ENCODE assay signal across 16 mouse cellular contexts in the genomic region with DNA sequence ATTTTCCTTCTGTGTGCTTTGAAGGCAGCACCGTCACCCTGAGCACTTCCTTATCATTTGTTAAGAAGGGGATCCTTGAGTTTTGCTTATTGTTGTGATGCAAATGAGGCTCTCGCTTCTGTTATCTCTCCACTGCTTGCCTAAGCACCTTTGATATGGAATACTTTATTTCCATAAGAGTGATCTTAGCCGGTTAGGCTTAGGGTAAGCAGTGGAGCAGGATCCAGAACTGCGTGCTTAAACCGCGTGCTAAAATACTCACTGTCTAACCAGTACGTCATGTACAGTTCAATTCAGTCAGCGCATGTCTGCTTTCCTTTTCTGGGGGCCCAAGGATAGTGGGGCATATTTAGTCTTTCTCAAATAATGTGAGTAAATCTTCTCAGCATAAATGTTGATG. TPM values are rescaled to one million over a fixed set of nuclear protein-coding genes. Genes with fewer than 3 reads are reported as not detected.
DNase-seq lines count a peak whose midpoint lies in the region; ATAC-seq and TF ChIP-seq lines count a peak whose summit lies in the region.
"Had no signal": no experiment of that assay in that cellular context is flagged by ENCODE, and none has a peak within 500 bp of the region (broad histone marks: within the 10 kb centered on the region; RNA-seq: fewer than 3 reads in every experiment).

No protein-coding gene starts in this region.

- no peak overlapping the region for H3K27ac ChIP-seq in limb, embryonic 13.5 days
- no peak overlapping the region for H3K27ac ChIP-seq in limb, embryonic 10.5 days
- H3K27ac ChIP-seq in forebrain, embryonic 12.5 days = no peak overlapping the region
- H3K27ac ChIP-seq in hindbrain, postnatal 0 days = no peak overlapping the region
- H3K27ac ChIP-seq in neural tube, embryonic 14.5 days (ENCODE audit: low read depth, low read length) = no peak overlapping the region
- H3K27ac ChIP-seq: heart, embryonic 10.5 days; liver, embryonic 15.5 days had no signal

- no peak for ATAC-seq in limb, embryonic 13.5 days (ENCODE audit: low FRiP score, low read depth)
- no peak for ATAC-seq in forebrain, embryonic 12.5 days (ENCODE audit: low FRiP score)
- peak; percentile 50; the same call in 1 of the 2 replicates for ATAC-seq in hindbrain, postnatal 0 days
- ATAC-seq in neural tube, embryonic 14.5 days (ENCODE audit: low read depth) = peak; percentile 42; the same call in 1 of the 2 replicates
- ATAC-seq: inflammation-experienced regulatory T-cells, adult 6 months had no signal

- peak overlapping the region; percentile 30 for H3K4me2 ChIP-seq in limb, embryonic 13.5 days (replicated peaks)
- peak overlapping the region; percentile 41 for H3K4me2 ChIP-seq in forebrain, embryonic 12.5 days
- peak overlapping the region; percentile 65 for H3K4me2 ChIP-seq in hindbrain, postnatal 0 days (ENCODE audit: low read depth, low read length)
- peak overlapping the region; percentile 64 for H3K4me2 ChIP-seq in neural tube, embryonic 14.5 days (ENCODE audit: low read depth, low read length)
- H3K4me2 ChIP-seq: liver, embryonic 15.5 days had no signal

- H3K4me3 ChIP-seq in limb, embryonic 13.5 days = no peak overlapping the region
- H3K4me3 ChIP-seq in limb, embryonic 10.5 days = no peak overlapping the region
- H3K4me3 ChIP-seq in forebrain, embryonic 12.5 days (replicated peaks) = peak overlapping the region; percentile 19
- H3K4me3 ChIP-seq in hindbrain, postnatal 0 days (ENCODE audit: low read length) = peak overlapping the region; percentile 31
- H3K4me3 ChIP-seq in neural tube, embryonic 14.5 days (ENCODE audit: low read depth, low read length) = peak overlapping the region; percentile 64
- H3K4me3 ChIP-seq: heart, embryonic 10.5 days; liver, embryonic 15.5 days had no signal

- peaks cover 11% of the 10 kb centered on the region for H3K4me1 ChIP-seq in limb, embryonic 13.5 days
- peaks cover 26% of the 10 kb centered on the region; the same call in 1 of the 2 replicates for H3K4me1 ChIP-seq in limb, embryonic 10.5 days
- H3K4me1 ChIP-seq in forebrain, embryonic 12.5 days = peaks cover 23% of the 10 kb centered on the region
- peaks cover 4% of the 10 kb centered on the region; the same call in 1 of the 2 replicates for H3K4me1 ChIP-seq in hindbrain, postnatal 0 days (ENCODE audit: insufficient read depth, low read length)
- H3K4me1 ChIP-seq in neural tube, embryonic 14.5 days (ENCODE audit: control insufficient read depth, insufficient read depth, low read length) = 0 out of 2 replicates have a peak, but pooled peaks cover 9% of the 10 kb centered on the region
- H3K4me1 ChIP-seq: heart, embryonic 10.5 days had no signal

- no peaks in the 10 kb centered on the region for H3K9me3 ChIP-seq in limb, embryonic 13.5 days
- H3K9me3 ChIP-seq in limb, embryonic 10.5 days (replicated peaks) = no peaks in the 10 kb centered on the region
- H3K9me3 ChIP-seq in forebrain, embryonic 12.5 days = no peaks in the 10 kb centered on the region
- no peaks in the 10 kb centered on the region for H3K9me3 ChIP-seq in hindbrain, postnatal 0 days (ENCODE audit: low read length)
- no peaks in the 10 kb centered on the region for H3K9me3 ChIP-seq in neural tube, embryonic 14.5 days (ENCODE audit: control insufficient read depth, low read length)
- H3K9me3 ChIP-seq: heart, embryonic 10.5 days; liver, embryonic 15.5 days had no signal

- intact Hi-C loops in heart, postnatal 14 days (cut with DNase I) = no loop called here

- H3K36me3 ChIP-seq in limb, embryonic 13.5 days = no peaks in the 10 kb centered on the region
- 0 out of 2 replicates have a peak, but pooled peaks cover 4% of the 10 kb centered on the region for H3K36me3 ChIP-seq in limb, embryonic 10.5 days
- H3K36me3 ChIP-seq in forebrain, embryonic 12.5 days (replicated peaks) = no peaks in the 10 kb centered on the region
- H3K36me3 ChIP-seq in hindbrain, postnatal 0 days (ENCODE audit: insufficient read depth, low read length) = no peaks in the 10 kb centered on the region
- no peaks in the 10 kb centered on the region for H3K36me3 ChIP-seq in neural tube, embryonic 14.5 days (ENCODE audit: control insufficient read depth, insufficient read depth, low read length)
- H3K36me3 ChIP-seq: heart, embryonic 10.5 days; liver, embryonic 15.5 days had no signal

- 45% methylated on average over 8 of the region's 8 CpGs for WGBS in limb, embryonic 13.5 days
- 53% methylated on average over 8 of the region's 8 CpGs for WGBS in limb, embryonic 10.5 days
- WGBS in forebrain, embryonic 12.5 days = 34% methylated on average over 8 of the region's 8 CpGs
- 33% methylated on average over 8 of the region's 8 CpGs for whole genome bisulfite sequencing in hindbrain, postnatal 0 days
- WGBS in neural tube, embryonic 14.5 days = 36% methylated on average over 8 of the region's 8 CpGs

- DNase-seq in limb, embryonic 10.5 days (ENCODE audit: low spot score) = no peak
- DNase-seq in hindbrain, postnatal 0 days (ENCODE audit: low spot score) = peak; percentile 42
- no peak for DNase-seq in kidney, postnatal 36 days
- no peak for DNase-seq in right cerebral cortex, postnatal 4 days
- no peak for DNase-seq in heart, postnatal 14 days
- DNase-seq: cerebellum, adult 9-11 months; gastrocnemius, postnatal 14 days; kidney, postnatal 10 days; right cerebral cortex, postnatal 14 days; thymus, postnatal 36 days had no signal

- no peak overlapping the region for H3K9ac ChIP-seq in limb, embryonic 13.5 days
- H3K9ac ChIP-seq in forebrain, embryonic 12.5 days = no peak overlapping the region
- peak overlapping the region; percentile 28; the same call in 1 of the 2 replicates for H3K9ac ChIP-seq in hindbrain, postnatal 0 days (replicated peaks; ENCODE audit: low read length)
- peak overlapping the region; percentile 32; the same call in 1 of the 2 replicates for H3K9ac ChIP-seq in neural tube, embryonic 14.5 days (replicated peaks; ENCODE audit: low read depth, low read length)
- H3K9ac ChIP-seq: liver, embryonic 15.5 days had no signal

- no peak for TF ChIP-seq CTCF in hindbrain, postnatal 0 days (IDR thresholded peaks at IDR 0.05; ENCODE audit: low read depth)

- no peaks in the 10 kb centered on the region for H3K27me3 ChIP-seq in limb, embryonic 13.5 days
- H3K27me3 ChIP-seq in limb, embryonic 10.5 days (ENCODE audit: low read depth, poor library complexity, severe bottlenecking) = no peaks in the 10 kb centered on the region
- no peaks in the 10 kb centered on the region for H3K27me3 ChIP-seq in forebrain, embryonic 12.5 days
- no peaks in the 10 kb centered on the region for H3K27me3 ChIP-seq in hindbrain, postnatal 0 days (ENCODE audit: insufficient read depth, low read length)
- no peaks in the 10 kb centered on the region for H3K27me3 ChIP-seq in neural tube, embryonic 14.5 days (ENCODE audit: control insufficient read depth, insufficient read depth, low read length)

RNA-seq across cellular contexts. Expression of a gene that starts 3.1 kb away (rescaled TPM):
- 10.2 and 11.1 TPM in 2 replicates for polyA plus RNA-seq in limb, embryonic 13.5 days (2015; fragmentation: Nextera tagmentation; extraction: Ambion mirVana)
- 6.9 and 12.4 TPM in 2 replicates for polyA plus RNA-seq in limb, embryonic 10.5 days (2016; fragmentation: Nextera tagmentation; extraction: Ambion mirVana)
- polyA plus RNA-seq in forebrain, embryonic 12.5 days (2016; fragmentation: Nextera tagmentation; extraction: Ambion mirVana) = 29.0 and 30.0 TPM in 2 replicates
- total RNA-seq in hindbrain, postnatal 0 days (2014; rRNA removed) = 50.0 and 56.5 TPM in 2 replicates
- 32.6 and 35.5 TPM in 2 replicates for polyA plus RNA-seq in hindbrain, postnatal 0 days (2015; fragmentation: Nextera tagmentation; extraction: Ambion mirVana)
- 59.6 and 96.7 TPM in 2 replicates for polyA plus RNA-seq in neural tube, embryonic 14.5 days (2014; fragmentation: Nextera tagmentation; extraction: Ambion mirVana)
- total RNA-seq in heart, postnatal 14 days (2021) = under 1 TPM; 0.17 to 0.31 TPM
- polyA plus RNA-seq: inflammation-experienced regulatory T-cells, adult 6 months had no signal

Comparison
In these comparisons a context has a peak if more than half of its experiments do, and no peak if none do; other contexts are left out.
1. ATAC-seq: peak in hindbrain, postnatal 0 days (single experiment) and neural tube, embryonic 14.5 days (single experiment); none in limb, embryonic 13.5 days (single experiment) and forebrain, embryonic 12.5 days (single experiment).
2. H3K4me3 ChIP-seq: peak in forebrain, embryonic 12.5 days (single experiment), hindbrain, postnatal 0 days (single experiment) and neural tube, embryonic 14.5 days (single experiment); none in limb, embryonic 13.5 days (single experiment) and limb, embryonic 10.5 days (single experiment).
3. H3K9ac ChIP-seq: peak in hindbrain, postnatal 0 days (single experiment) and neural tube, embryonic 14.5 days (single experiment); none in limb, embryonic 13.5 days (single experiment) and forebrain, embryonic 12.5 days (single experiment).
4. Peak in every context shown above with its lines, with median percentiles within 50 percentile points of each other: H3K4me2 ChIP-seq.